Mouse (Mus musculus) gastrocnemius, adult 8-10 months (tissue): ENCODE measurements around the gene 6430550D23Rik. TPM values are rescaled to one million over a fixed set of nuclear protein-coding genes. Genes with fewer than 3 reads are reported as not detected.
"Not testable (repeated sequence)": the region's sequence is repeated elsewhere in the genome, so short reads cannot be mapped to it uniquely, and the experiment has no call there.

Experiments
- DNase-seq, 2 experiments: peaks; one replicate each; pipeline ENCODE4 v3.0.0; 2022; ENCODE audit warnings: low spot score in 2 of 2
- total RNA-seq, 4 experiments: library from RNA; stranded (reverse); gene quantifications; 2 replicates each; pipeline ENCODE4 v1.2.4; 2022

Gene 6430550D23Rik
- total RNA-seq, 4 experiments from 2014 or later = 0.54 to 0.76 TPM; not detected in 2

GRCm38 (mm10) chr2:155956134-155957059 lies 51.4 kb downstream of the 6430550D23Rik start, which contains the start of gene Cep250:
TSS of gene Cep250 (plus strand) at chr2:155956458.
- peak; percentile 81 to 87 for DNase-seq

DNA sequence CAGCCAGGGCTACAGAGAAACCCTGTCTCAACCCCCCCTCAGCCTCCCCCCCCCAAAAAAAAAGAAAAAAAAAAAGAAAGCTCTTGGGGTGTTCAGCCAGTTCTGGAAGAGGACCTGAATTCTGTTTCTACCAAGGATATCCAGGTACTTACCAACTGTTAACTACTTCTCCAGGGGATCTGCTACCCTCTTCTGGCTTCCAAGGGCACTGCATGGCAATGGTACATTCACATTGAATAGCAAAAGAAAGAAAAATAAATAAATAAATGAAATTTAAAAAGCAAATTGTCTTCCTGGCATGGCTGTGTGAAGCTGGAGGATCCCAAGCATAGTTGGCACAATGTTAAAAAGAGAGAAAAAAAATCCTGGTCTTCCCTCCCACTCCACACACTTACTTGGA lies 55.8 kb downstream of the 6430550D23Rik start:
- DNase-seq = peak; percentile 25 to 32

DNA sequence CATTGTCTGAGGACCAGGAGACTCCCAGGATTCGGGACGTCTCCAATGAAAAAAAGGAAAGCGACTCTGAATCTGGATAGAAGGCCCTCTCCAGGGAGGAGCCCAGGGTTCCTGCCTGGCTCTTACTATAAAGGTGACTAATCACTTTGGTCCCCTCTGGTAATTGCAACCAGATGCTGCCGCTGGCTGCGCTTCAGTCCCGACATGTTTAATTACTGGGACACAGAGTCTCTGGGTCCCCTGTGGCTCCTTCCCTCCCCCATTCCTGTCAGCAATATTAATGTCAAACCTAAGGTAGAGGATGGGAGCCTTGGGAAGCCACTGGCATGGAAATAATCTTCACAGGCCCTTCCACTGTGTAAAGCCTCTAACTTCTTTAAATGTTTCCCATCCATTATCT lies 58.4 kb downstream of the 6430550D23Rik start:
- DNase-seq = peak in 1 of 2 experiments; percentile 24

GRCm38 (mm10) chr2:155947390-155948002 lies 60.3 kb downstream of the 6430550D23Rik start:
- no peak for DNase-seq

DNA sequence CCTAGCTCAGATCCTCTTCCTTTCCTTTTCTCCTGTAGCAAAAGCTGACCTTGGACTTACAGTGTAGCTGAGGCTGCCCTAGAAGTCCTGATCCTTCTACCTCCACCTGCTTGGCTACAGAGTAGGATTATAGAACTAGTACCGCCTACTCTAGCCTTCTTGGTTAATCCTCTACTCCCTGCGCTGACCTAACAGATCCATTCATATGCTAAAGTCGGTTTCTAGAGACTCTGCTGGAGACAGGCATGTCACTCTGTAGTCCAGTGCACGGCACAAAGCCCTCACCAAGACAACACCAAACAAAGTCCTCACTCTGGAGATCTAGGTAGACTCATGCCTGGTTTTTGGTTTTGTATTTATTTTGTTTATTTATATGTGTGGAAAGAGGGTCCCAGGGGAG lies 61.3 kb downstream of the 6430550D23Rik start:
- DNase-seq = no peak

GRCm38 (mm10) chr2:155946069-155946468 lies 61.7 kb downstream of the 6430550D23Rik start:
- peak; percentile 32 to 40 for DNase-seq

DNA sequence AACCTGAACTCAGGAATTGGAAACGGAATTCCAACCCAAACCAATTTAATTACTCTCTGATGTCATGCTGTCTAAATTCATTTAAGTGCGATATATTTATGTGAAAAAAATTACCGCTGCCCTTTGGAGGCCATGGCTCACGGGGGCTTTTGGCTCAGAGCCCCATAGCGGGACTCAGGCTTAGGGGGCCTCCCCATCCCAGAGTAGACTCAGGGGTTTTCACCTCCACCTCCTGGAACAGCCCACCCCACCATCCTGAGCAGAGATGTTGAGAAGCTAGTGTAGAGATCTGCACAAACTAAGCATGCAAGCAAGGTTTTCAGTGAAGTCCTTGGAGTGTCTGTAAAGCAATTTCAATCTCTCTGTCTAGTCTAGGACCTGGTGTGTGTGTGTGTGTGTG lies 62.2 kb downstream of the 6430550D23Rik start:
- DNase-seq = no peak

DNA sequence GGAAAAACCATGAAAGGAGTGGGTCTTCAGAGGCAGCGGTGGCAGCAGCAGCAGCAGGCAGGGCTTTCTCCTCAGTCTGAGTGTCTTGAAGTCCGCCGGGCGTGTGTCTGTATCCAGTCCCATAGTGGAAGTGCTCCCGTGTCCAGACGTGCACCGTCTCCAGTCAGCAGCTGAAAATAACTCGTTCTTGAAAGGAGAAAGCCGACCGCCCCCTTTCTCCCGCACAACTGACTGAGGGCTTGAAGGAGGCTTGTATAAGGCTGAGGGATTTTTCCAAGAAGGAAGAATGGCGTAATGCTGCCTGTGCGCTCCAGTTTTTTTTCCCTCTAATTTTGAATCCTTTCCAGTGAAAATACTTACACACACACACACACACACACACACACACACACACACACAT lies 62.7 kb downstream of the 6430550D23Rik start, which contains the start of gene Gdf5:
Gdf5 (minus strand) TSS at position 244 of the 400 bp plus-strand sequence.
- DNase-seq = no peak

GRCm38 (mm10) chr2:155944685-155945084 lies 63.1 kb downstream of the 6430550D23Rik start:
- no peak for DNase-seq

DNA sequence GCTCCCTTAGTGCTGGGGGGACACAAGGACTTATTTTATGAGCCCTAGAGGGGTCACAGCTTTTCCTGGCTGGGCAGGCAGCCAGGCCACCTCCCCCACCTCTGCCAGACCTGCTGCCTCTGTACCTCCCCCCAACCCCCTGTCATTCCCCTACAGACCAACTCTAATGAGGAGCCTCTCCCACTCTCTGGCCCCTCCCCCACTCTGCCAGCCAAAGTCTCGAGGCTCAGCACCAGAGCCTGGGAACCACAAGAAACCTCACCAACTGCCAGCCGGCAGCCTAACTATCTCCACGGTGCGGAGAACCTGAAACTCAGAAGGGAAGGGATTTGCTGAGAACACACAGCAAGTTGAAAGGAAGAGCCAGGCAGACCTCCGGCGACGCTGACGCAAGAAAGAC lies 64.3 kb downstream of the 6430550D23Rik start:
- no peak for DNase-seq

- DNase-seq = peak in 1 of 2 experiments; percentile 53
Measured at GRCm38 (mm10) chr2:155941697-155942442, 65.9 kb downstream of the 6430550D23Rik start.

GRCm38 (mm10) chr2:155940681-155941080 lies 67.1 kb downstream of the 6430550D23Rik start, which contains the start of gene Gm15557:
TSS of gene Gm15557 (plus strand) at chr2:155940728.
- no peak for DNase-seq

GRCm38 (mm10) chr2:155939897-155940529 lies 67.8 kb downstream of the 6430550D23Rik start:
- no peak for DNase-seq

DNA sequence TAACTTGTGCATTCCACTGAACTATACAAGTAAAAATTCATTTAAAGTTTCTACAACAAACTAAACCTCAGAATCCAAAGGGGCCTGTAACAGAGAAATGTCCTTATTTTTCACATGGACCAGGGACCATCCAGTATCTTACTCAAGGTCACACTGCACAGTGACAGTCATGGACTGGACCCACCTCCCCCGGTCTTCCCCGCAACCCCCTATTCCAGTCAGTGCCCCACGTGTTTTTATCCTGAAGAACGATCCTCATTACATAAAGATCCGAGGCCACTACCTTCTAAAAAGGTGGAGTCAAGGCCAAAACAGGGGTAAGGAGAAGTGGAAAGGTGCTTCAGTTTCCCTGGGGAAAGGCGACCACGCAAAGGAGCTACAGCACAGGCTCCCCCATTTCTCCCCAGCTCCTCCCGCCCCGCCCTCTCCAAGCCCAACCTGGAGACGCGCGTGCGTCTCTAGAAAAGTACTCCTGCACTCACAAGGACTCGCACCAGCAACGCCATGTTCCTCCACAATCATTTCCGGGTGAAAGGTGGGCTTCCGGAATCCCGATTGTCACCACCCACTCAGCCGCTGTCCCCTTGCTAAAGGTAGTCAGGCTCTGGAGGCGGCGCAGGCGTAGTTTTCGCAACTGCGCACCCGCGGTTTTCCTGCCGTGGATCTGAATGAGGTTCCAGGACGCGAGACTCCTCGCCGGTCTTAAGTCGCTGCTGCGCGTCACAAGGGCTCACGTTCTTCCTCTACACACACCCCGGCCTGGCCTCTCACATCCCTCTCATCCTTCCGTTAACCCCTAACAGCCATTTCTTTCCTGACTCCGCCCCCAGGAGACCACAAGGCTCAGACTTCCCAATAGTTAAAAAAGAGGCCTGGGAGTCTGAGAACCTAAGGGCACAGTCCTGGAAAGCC lies 78.0 kb downstream of the 6430550D23Rik start, which contains the start of gene Uqcc1:
Uqcc1 (minus strand) TSS at position 780 of the 912 bp plus-strand sequence.
- DNase-seq = peak; percentile 87 to 88

DNA sequence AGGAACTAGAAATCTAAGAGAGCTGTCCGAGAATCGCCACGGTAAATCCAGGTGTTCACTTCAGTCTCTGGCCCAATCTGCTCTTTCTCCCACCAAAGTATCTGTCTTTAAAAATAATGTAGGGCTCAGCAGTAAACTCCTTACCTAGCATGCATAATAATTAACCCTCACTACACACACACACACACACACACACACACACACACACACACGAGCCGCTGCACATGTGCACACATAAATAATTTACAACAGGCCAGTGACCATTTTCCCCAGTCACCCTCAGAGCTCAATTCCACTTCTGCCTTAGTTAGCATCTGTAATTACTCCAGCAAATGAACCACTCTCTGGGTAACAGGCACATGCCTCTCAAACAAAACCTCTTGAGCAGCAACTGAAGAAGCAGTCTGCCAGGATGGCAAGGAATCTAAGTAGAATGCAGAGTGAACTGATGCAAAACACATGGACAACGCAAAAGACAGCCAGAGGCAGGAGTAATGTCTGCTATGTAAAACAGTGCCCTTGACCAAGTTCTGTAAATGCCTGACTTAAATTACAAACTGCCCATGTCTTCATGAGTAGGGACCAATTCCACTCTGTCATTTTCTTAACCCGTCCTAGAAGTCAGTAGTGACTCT lies 78.9 kb downstream of the 6430550D23Rik start:
- no peak for DNase-seq

DNA sequence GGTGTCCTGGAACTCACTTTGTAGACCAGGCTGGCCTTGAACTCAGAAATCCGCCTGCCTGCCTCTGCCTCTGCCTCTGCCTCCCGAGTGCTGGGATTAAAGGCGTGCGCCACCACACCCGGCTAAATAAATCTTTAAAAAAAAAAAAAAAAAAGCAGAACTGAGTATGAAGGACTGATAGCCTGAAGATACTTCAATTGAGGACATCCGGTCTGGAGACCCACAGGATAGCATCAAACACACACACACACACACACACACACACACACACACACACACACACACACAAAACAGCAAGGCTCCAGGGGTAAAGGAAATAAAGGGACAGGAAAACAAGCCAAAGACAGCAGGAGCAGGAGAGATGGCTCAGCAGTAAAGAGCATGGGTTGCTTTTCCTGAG lies 82.6 kb downstream of the 6430550D23Rik start:
- DNase-seq = not testable (repeated sequence)
